Mouse (Mus musculus): ENCODE data around the gene Olfr469. TPM values are rescaled to one million over a fixed set of nuclear protein-coding genes. Genes with fewer than 3 reads are reported as not detected.

Olfr469 gene
- not detected for polyA plus RNA-seq (2014; fragmentation: Illumina TruSeq; extraction: RNeasy Lipid Tissue Mini Kit (QIAGEN cat#74804))

GRCm38 (mm10) chr7:107825441-107825840, at the start of gene Olfr469:
Gene Olfr469 (minus strand): TSS chr7:107825541.

DNA sequence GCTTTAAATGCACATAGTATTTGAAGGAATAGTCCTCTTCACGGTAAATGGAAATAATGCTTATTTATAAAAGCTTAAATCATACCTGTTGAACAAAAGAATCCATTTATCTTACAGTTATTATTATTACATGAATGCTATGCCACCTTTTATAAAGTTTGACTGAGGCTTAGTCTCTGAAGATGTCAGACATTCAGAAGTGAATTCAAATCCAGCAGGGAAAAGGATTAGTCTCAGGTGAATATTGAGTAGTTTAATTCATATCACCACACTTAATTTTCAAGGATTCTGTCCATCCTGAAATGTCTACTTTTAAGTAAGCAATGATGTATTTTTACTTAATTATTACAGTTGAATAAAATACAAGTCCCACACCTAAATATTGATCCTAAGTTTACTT, 22.0 kb upstream of the Olfr469 start, which contains the start of gene Olfr470:
TSS of gene Olfr470 (minus strand) at position 101 of the 400 bp plus-strand sequence.

DNA sequence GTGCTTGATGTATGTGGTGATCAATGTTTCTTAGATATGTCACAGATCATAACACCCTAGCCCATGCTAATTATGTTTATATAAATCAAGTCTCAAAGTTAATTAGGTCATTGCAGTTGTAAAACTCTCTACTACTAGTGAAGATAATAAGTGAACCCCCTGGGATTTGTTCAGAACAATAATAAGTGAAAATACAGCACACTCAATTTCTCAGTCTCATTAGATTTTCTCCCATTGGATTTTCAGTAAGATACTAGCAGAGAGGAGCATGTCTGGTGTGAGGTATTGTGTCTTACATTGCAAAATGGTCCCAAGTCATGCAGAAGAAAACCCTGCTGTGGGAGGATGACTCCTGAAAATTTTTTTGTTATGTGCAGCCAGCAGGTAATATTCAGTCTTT, 13.4 kb downstream of the Olfr469 start, which contains the start of gene Olfr467:
TSS of gene Olfr467 (plus strand) at position 301 of the 400 bp plus-strand sequence.

GRCm38 (mm10) chr7:107801108-107801507, 24.2 kb downstream of the Olfr469 start, which contains the start of gene Ovch2:
Gene Ovch2 (minus strand): TSS chr7:107801208.

Other genes with a start within 250 kb of the Olfr469 start
- gene Ppfibp2, start 230.3 kb downstream of the Olfr469 start, polyA plus RNA-seq (2014; fragmentation: Illumina TruSeq; extraction: RNeasy Lipid Tissue Mini Kit (QIAGEN cat#74804)), result 11.2 TPM
- not detected for gene 5330417H12Rik, start 200.4 kb downstream of the Olfr469 start, polyA plus RNA-seq (2014; fragmentation: Illumina TruSeq; extraction: RNeasy Lipid Tissue Mini Kit (QIAGEN cat#74804))
- not detected for gene Cyb5r2, start 67.5 kb downstream of the Olfr469 start, polyA plus RNA-seq (2014; fragmentation: Illumina TruSeq; extraction: RNeasy Lipid Tissue Mini Kit (QIAGEN cat#74804))
- gene Ovch2, start 24.3 kb downstream of the Olfr469 start, polyA plus RNA-seq (2014; fragmentation: Illumina TruSeq; extraction: RNeasy Lipid Tissue Mini Kit (QIAGEN cat#74804)), result not detected
- gene Olfr467, start 13.3 kb downstream of the Olfr469 start, polyA plus RNA-seq (2014; fragmentation: Illumina TruSeq; extraction: RNeasy Lipid Tissue Mini Kit (QIAGEN cat#74804)), result not detected
- not detected for gene Olfr470, start 21.9 kb upstream of the Olfr469 start, polyA plus RNA-seq (2014; fragmentation: Illumina TruSeq; extraction: RNeasy Lipid Tissue Mini Kit (QIAGEN cat#74804))
- not detected for gene Olfr472, start 72.4 kb upstream of the Olfr469 start, polyA plus RNA-seq (2014; fragmentation: Illumina TruSeq; extraction: RNeasy Lipid Tissue Mini Kit (QIAGEN cat#74804))
- not detected for gene Olfr473, start 104.9 kb upstream of the Olfr469 start, polyA plus RNA-seq (2014; fragmentation: Illumina TruSeq; extraction: RNeasy Lipid Tissue Mini Kit (QIAGEN cat#74804))
- not detected for gene Olfr474, start 129.1 kb upstream of the Olfr469 start, polyA plus RNA-seq (2014; fragmentation: Illumina TruSeq; extraction: RNeasy Lipid Tissue Mini Kit (QIAGEN cat#74804))
- not detected for gene Olfr476, start 139.3 kb upstream of the Olfr469 start, polyA plus RNA-seq (2014; fragmentation: Illumina TruSeq; extraction: RNeasy Lipid Tissue Mini Kit (QIAGEN cat#74804))
- not detected for gene Olfr477, start 161.2 kb upstream of the Olfr469 start, polyA plus RNA-seq (2014; fragmentation: Illumina TruSeq; extraction: RNeasy Lipid Tissue Mini Kit (QIAGEN cat#74804))
- not detected for gene Olfr478, start 208.4 kb upstream of the Olfr469 start, polyA plus RNA-seq (2014; fragmentation: Illumina TruSeq; extraction: RNeasy Lipid Tissue Mini Kit (QIAGEN cat#74804))
- gene Olfr479, start 225.2 kb upstream of the Olfr469 start, polyA plus RNA-seq (2014; fragmentation: Illumina TruSeq; extraction: RNeasy Lipid Tissue Mini Kit (QIAGEN cat#74804)), result not detected
- gene Olfr480, start 241.8 kb upstream of the Olfr469 start, polyA plus RNA-seq (2014; fragmentation: Illumina TruSeq; extraction: RNeasy Lipid Tissue Mini Kit (QIAGEN cat#74804)), result not detected

All from ovary, adult 10 weeks (tissue).